Mouse (Mus musculus) kidney, postnatal 0 days (tissue): Measurements from ENCODE around the gene Tmem102. TPM values are rescaled to one million over a fixed set of nuclear protein-coding genes. Genes with fewer than 3 reads are reported as not detected.
A peak's percentile ranks its signal among the peaks of the same experiment; 100 is the strongest.

ENCODE experiments used
- ATAC-seq: fragments of 200-750 bp; cut with Nextera tagmentation; replicated peaks from 2 replicates; pipeline ENCODE4 v1.8.0; 2017; ENCODE audit warnings: low read depth, moderate number of reproducible peaks, moderate TSS enrichment, moderate library complexity; ENCODE audit not compliant: low FRiP score
- DNase-seq: peaks from one replicate; pipeline ENCODE4 v3.0.0-alpha.2; 2016; ENCODE audit warnings: low spot score
- H3K27ac ChIP-seq: fragments of 300-500 bp; sonication (generic); 2 replicates; pipeline ENCODE4 v1.5.1; 2014; ENCODE audit warnings: mild to moderate bottlenecking
- H3K27me3 ChIP-seq: fragments of 300-500 bp; sonication (generic); 2 replicates; pipeline ENCODE4 v1.6.1; 2014; ENCODE audit warnings: low read length, mixed read lengths; ENCODE audit not compliant: insufficient read depth
- H3K36me3 ChIP-seq: fragments of 300-500 bp; sonication (generic); 2 replicates; pipeline ENCODE4 v1.6.1; 2014; ENCODE audit warnings: low read length, mixed read lengths; ENCODE audit not compliant: insufficient read depth
- H3K4me1 ChIP-seq: fragments of 300-500 bp; sonication (generic); replicated peaks from 2 replicates; pipeline ENCODE4 v1.6.1; 2014; ENCODE audit warnings: antibody characterized with exemption, low read length, mixed read lengths; ENCODE audit not compliant: insufficient read depth
- H3K4me2 ChIP-seq: fragments of 300-500 bp; sonication (generic); 2 replicates; pipeline ENCODE4 v1.6.1; 2014; ENCODE audit warnings: mild to moderate bottlenecking, low read length, moderate library complexity, mixed read lengths
- H3K4me3 ChIP-seq: fragments of 300-500 bp; sonication (generic); replicated peaks from 2 replicates; pipeline ENCODE4 v1.5.1; 2014; ENCODE audit warnings: low read depth, low read length
- H3K9ac ChIP-seq: fragments of 300-500 bp; sonication (generic); 2 replicates; pipeline ENCODE4 v1.6.1; 2014; ENCODE audit warnings: low read depth, low read length
- H3K9me3 ChIP-seq: fragments of 300-500 bp; sonication (generic); replicated peaks from 2 replicates; pipeline ENCODE4 v1.6.1; 2016; ENCODE audit warnings: low read length, inconsistent platforms, mixed read lengths
- CTCF ChIP-seq: IDR thresholded peaks from 2 replicates; pipeline ENCODE4 v1.5.1; 2016; ENCODE audit warnings: antibody characterized with exemption, low read depth, mild to moderate bottlenecking, moderate library complexity
- WGBS: fragments of 180-500 bp; shearing (Covaris S2); extraction: QIAGEN DNeasy Blood & Tissue Kit; methylation state at CpG from one replicate; pipeline ENCODE4 v1.1.7; 2014; 5-methylcytosine and 5-hydroxymethylcytosine counted together
- polyA plus RNA-seq: library from polyadenylated mRNA; unstranded; fragments of >200 nt; fragmentation: Nextera tagmentation; extraction: Ambion mirVana; gene quantifications from 2 replicates; pipeline ENCODE4 v1.2.1, GENCODE M21; 2015

Gene Tmem102
- polyA plus RNA-seq, 1 experiment from 2014 or later: 22.9 TPM

DNA sequence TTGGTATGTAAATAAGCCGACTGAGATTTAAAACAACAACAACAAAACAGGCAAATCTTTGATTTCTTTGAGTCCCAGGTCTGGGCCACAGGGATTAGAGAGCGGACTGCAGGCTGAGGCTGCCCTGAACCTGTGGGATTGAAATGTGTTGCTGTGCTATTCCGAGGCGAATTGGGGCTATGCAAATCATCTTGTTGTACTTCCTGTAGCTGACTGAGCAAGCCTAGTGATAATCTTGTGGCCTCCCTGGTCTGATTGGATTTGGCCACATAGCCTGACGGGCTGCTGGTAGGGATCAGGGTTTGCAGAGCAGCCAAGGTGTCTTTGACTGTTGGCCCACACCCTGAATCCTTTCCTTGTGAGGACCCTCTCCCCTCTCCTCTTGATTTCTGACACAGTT lies 30.5 kb downstream of the Tmem102 start:
- DNase-seq (no peak), ATAC-seq (no peak)
- Histone ChIP-seq H3K27ac (no peak overlapping the region), H3K9ac (no peak overlapping the region), H3K4me1 (peaks cover 11% of the 10 kb centered on the region), H3K9me3 (no peaks in the 10 kb centered on the region), H3K27me3 (no peaks in the 10 kb centered on the region), H3K36me3 (no peaks in the 10 kb centered on the region), H3K4me3 (no peak overlapping the region), H3K4me2 (no peak overlapping the region)
- WGBS: 68% methylated on average over 5 of the region's 5 CpGs
- no peak for TF ChIP-seq CTCF

DNA sequence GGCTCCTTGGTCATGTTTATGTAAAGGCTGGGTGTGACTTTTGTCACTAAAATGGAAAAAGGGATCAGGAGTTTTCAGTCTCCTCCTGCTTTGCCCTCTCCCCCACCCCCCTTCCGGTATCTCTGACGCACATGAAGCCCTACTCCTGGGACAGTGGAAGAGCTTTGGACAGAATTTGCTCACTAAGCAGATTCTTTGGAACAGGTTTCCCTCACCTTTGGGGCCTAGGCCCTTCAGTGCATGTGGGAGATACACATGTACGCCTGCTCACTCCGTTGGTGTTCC lies 37.9 kb downstream of the Tmem102 start:
- DNase-seq (peak; percentile 37), ATAC-seq (no peak)
- Histone ChIP-seq H3K27ac (peak overlapping the region; percentile 95; the same call in 1 of the 2 replicates), H3K4me1 (peaks cover 12% of the 10 kb centered on the region; the same call in 1 of the 2 replicates), H3K4me2 (peak overlapping the region; percentile 84), H3K9me3 (no peaks in the 10 kb centered on the region), H3K9ac (peak overlapping the region; percentile 99; the same call in 1 of the 2 replicates), H3K27me3 (no peaks in the 10 kb centered on the region), H3K36me3 (no peaks in the 10 kb centered on the region), H3K4me3 (no peak overlapping the region)
- WGBS: 43% methylated on average over 4 of the region's 4 CpGs
- TF ChIP-seq CTCF: no peak

DNA sequence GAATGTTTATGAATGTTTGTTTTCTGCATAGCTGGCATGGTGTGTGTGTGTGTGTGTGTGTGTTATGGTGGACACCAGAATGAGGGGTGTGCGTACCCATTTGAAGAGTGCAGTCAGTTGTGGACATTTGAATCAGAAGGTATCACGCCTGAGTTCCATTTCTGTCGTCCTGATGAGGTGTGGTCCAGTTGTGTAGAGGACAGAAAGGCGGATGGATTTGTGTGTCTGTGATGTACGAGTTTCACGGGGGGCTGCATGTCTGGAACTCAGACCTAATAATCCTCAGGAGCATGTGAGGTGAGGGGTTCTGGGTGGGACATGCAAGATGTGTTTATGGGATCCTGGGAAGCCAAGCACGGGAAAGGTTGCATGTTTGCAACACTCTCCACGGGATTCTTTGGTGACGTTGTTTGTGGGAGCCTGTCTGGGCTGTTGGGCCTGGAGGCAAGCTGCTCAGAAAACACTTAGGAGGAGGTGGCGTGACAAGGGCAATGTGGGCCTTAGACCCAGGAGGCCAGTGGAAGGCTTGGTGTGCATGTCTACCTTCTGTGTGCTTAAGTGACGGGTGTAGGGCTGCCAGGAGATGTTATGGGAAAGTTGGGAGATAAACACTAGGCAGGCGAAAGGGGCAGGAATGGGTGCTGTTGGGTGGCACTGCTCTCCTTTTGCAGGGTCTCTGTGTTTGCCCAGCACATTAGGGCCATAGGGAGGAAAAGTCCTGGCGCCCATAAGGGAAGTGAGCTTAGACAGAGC lies 38.4 kb downstream of the Tmem102 start:
- no peak for TF ChIP-seq CTCF
- peak overlapping the region; percentile 95 for H3K27ac ChIP-seq
- WGBS: 51% methylated on average over 13 of the region's 13 CpGs
- peaks cover 12% of the 10 kb centered on the region; the same call in 1 of the 2 replicates for H3K4me1 ChIP-seq
- peak overlapping the region; percentile 99 for H3K9ac ChIP-seq
- no peaks in the 10 kb centered on the region for H3K36me3 ChIP-seq
- peak overlapping the region; percentile 95 for H3K4me3 ChIP-seq
- H3K9me3 ChIP-seq: no peaks in the 10 kb centered on the region
- DNase-seq (no peak), ATAC-seq (no peak)
- H3K4me2 ChIP-seq: peak overlapping the region; percentile 84
- no peaks in the 10 kb centered on the region for H3K27me3 ChIP-seq

DNA sequence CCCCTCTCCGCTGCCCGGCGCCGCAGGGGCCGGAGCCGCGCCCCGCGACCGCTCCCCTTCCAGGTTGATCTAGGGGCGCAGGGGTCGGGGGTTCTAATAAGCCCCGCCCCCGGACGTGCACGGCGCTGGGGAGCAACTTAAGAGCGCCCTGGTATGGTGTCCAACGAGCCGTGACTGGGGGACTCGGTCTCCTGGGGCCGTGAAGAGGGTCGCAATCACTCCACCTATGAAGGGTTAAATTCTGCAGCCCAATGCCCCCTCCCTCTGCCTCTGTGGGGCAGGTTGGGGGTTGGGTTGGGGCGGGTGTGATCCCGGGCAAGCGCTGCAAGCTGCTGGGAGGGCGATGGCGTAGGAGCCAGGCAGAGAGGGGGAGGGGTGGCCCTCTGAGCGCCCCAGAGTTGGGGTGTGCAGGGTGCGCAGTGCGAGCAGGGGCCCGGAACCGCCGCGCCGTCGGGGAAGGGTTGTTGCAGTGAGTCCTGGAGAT lies 39.3 kb downstream of the Tmem102 start:
- no peaks in the 10 kb centered on the region for H3K27me3 ChIP-seq
- no peak for TF ChIP-seq CTCF
- H3K9ac ChIP-seq: peak overlapping the region; percentile 99
- 1% methylated on average over 37 of the region's 37 CpGs for WGBS
- peak overlapping the region; percentile 95 for H3K4me3 ChIP-seq
- H3K27ac ChIP-seq: peak overlapping the region; percentile 95
- H3K4me1 ChIP-seq: peaks cover 12% of the 10 kb centered on the region; the same call in 1 of the 2 replicates
- no peaks in the 10 kb centered on the region for H3K9me3 ChIP-seq
- DNase-seq (peak; percentile 60), ATAC-seq (peak; percentile 67)
- H3K36me3 ChIP-seq: no peaks in the 10 kb centered on the region
- peak overlapping the region; percentile 84 for H3K4me2 ChIP-seq

DNA sequence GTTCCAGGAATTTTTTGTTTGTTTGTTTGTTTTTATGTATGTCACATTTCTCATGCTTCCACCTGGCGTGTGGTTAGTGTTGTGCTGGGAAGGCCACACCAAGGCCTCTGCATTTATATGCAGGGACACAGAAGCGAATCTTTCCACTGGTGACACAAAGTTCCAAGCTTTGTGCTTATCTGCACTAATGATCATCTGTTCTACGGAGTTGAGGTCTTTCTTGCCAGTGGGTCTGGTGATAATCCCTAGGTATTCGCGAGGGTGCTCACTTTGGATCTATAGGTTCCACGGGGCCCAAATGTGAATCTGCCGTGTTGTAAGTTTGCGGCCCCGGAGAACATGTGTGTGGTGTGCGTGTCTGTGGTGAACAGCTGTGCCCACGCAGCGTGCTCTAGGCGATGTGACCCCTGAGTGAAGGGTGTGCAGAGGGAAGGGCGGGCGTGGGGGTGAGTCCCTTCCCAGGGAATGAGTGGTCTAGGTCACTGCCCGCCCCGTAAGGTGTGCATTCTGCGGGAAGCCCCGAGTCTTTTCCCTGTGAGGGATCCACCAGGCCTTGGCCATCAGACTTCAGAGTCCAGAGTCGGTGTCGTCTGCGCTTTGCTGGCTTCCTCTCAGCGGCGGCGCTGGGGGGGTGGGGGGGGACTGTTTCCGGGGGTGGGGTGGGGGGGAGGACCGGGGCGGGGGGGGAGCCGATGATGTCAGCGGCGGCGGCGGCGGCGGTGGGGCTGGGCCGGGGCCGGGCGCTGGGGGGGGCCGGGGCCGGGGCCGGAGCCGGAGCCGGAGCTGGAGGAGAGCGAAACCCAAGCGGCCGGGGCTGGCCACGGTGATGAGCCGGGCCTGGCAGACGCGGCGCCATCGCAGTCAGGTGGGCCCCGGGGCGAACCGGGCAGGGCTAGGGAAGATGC lies 40.0 kb downstream of the Tmem102 start, which contains the start of gene Zbtb4:
TSS of gene Zbtb4 (plus strand) at position 692 of the 905 bp plus-strand sequence.
- ATAC-seq (peak; percentile 41), DNase-seq (peak; percentile 52)
- H3K27me3 ChIP-seq: no peaks in the 10 kb centered on the region
- no peaks in the 10 kb centered on the region for H3K36me3 ChIP-seq
- peak within 1 kb of the TSS; percentile 84 for H3K4me2 ChIP-seq
- peaks cover 13% of the 10 kb centered on the region; the same call in 1 of the 2 replicates for H3K4me1 ChIP-seq
- H3K27ac ChIP-seq: peak within 1 kb of the TSS; percentile 95
- TF ChIP-seq CTCF: no peak
- H3K9me3 ChIP-seq: no peaks in the 10 kb centered on the region
- H3K9ac ChIP-seq: peak within 1 kb of the TSS; percentile 99
- H3K4me3 ChIP-seq: peak within 1 kb of the TSS; percentile 95
- 18% methylated on average over 37 of the region's 55 CpGs for WGBS

DNA sequence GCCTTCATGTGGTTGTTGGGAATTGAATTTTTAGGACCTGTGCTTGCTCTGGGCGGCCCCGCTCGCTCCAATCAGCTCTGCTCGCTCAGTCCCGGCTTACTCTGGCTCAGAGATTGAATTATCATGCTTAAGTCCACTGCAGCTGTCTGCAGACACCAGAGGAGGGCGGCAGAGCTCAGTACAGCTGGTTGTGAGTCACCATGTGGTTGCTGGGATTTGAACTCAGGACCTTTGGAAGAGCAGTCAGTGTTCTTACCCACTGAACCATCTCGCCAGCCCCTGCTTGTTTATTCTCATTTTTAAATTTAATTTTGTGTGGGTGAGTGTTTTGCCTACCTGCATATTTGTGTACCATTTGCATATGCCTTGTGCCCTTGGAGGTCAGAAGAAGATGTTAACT lies 41.9 kb downstream of the Tmem102 start:
- H3K4me3 ChIP-seq: no peak overlapping the region
- ATAC-seq (no peak), DNase-seq (peak; percentile 21)

More for the DNA sequence above, 41.9 kb downstream of the Tmem102 start:
- TF ChIP-seq CTCF: peak; percentile 54
- Histone ChIP-seq H3K27ac (no peak overlapping the region), H3K4me1 (peaks cover 23% of the 10 kb centered on the region; the same call in 1 of the 2 replicates), H3K36me3 (no peaks in the 10 kb centered on the region), H3K9ac (no peak overlapping the region), H3K4me2 (no peak overlapping the region), H3K27me3 (no peaks in the 10 kb centered on the region), H3K9me3 (no peaks in the 10 kb centered on the region)
- WGBS: 68% methylated on average over 7 of the region's 7 CpGs
